Mouse (Mus musculus) kidney, embryonic 15.5 days (tissue): ENCODE data around the gene Tns1. TPM values are rescaled to one million over a fixed set of nuclear protein-coding genes. Genes with fewer than 3 reads are reported as not detected.
"Not testable (repeated sequence)": the region's sequence is repeated elsewhere in the genome, so short reads cannot be mapped to it uniquely, and the experiment has no call there.

Experiments used
- ATAC-seq: fragments of 200-750 bp; cut with Nextera tagmentation; replicated peaks from 2 replicates; pipeline ENCODE4 v1.8.0; 2017; ENCODE audit warnings: moderate TSS enrichment; ENCODE audit not compliant: low FRiP score
- H3K27ac ChIP-seq: fragments of 300-500 bp; sonication (generic); 2 replicates; pipeline ENCODE4 v1.5.1; 2015; ENCODE audit warnings: mild to moderate bottlenecking, inconsistent platforms
- H3K27me3 ChIP-seq: fragments of 300-500 bp; sonication (generic); 2 replicates; pipeline ENCODE4 v1.6.1; 2015; ENCODE audit warnings: inconsistent platforms
- H3K36me3 ChIP-seq: fragments of 300-500 bp; sonication (generic); 2 replicates; pipeline ENCODE4 v1.6.1; 2015; ENCODE audit warnings: inconsistent platforms
- H3K4me1 ChIP-seq: fragments of 300-500 bp; sonication (generic); 2 replicates; pipeline ENCODE4 v1.6.1; 2015; ENCODE audit warnings: inconsistent platforms
- H3K4me2 ChIP-seq: fragments of 300-500 bp; sonication (generic); 2 replicates; pipeline ENCODE4 v1.6.1; 2015; ENCODE audit warnings: moderate library complexity, mild to moderate bottlenecking, inconsistent platforms
- H3K4me3 ChIP-seq: fragments of 300-500 bp; sonication (generic); replicated peaks from 2 replicates; pipeline ENCODE4 v1.5.1; 2015; ENCODE audit warnings: mild to moderate bottlenecking, inconsistent platforms
- H3K9ac ChIP-seq: fragments of 300-500 bp; sonication (generic); 2 replicates; pipeline ENCODE4 v1.6.1; 2015; ENCODE audit warnings: mild to moderate bottlenecking, inconsistent platforms
- H3K9me3 ChIP-seq: fragments of 300-500 bp; sonication (generic); replicated peaks from 2 replicates; pipeline ENCODE4 v1.6.1; 2016; ENCODE audit warnings: inconsistent platforms
- WGBS: fragments of 180-500 bp; shearing (Covaris S2); methylation state at CpG from one replicate; pipeline ENCODE4 v1.1.7; 2015; ENCODE audit warnings: mixed read lengths; 5-methylcytosine and 5-hydroxymethylcytosine counted together
- polyA plus RNA-seq: library from polyadenylated mRNA; unstranded; fragments of >200 nt; fragmentation: Nextera tagmentation; extraction: Ambion mirVana; gene quantifications from 2 replicates; pipeline ENCODE4 v1.2.1, GENCODE M21; 2015

Tns1 gene
- 62.7 and 70.9 TPM in 2 replicates for polyA plus RNA-seq

- no peaks in the 10 kb centered on the region for H3K36me3 ChIP-seq
- ATAC-seq = peak; percentile 66
- WGBS = 1% methylated on average over 60 of the region's 84 CpGs
Measured at GRCm38 (mm10) chr1:74124021-74124981, at the start of gene Tns1. Gene Tns1, minus strand, starts transcription at chr1:74124449.

GRCm38 (mm10) chr1:74172722-74173121, 48.5 kb upstream of the Tns1 start:
- H3K9ac ChIP-seq = no peak overlapping the region
- no peaks in the 10 kb centered on the region for H3K4me1 ChIP-seq
- no peak overlapping the region for H3K4me2 ChIP-seq
- ATAC-seq = no peak
- no peaks in the 10 kb centered on the region for H3K27me3 ChIP-seq
- WGBS = 62% methylated on average over 3 of the region's 3 CpGs
- H3K27ac ChIP-seq = no peak overlapping the region
- no peaks in the 10 kb centered on the region for H3K36me3 ChIP-seq
- H3K4me3 ChIP-seq = no peak overlapping the region
- no peaks in the 10 kb centered on the region for H3K9me3 ChIP-seq

More at GRCm38 (mm10) chr1:74124021-74124981, at the start of gene Tns1:
- no peak within 1 kb of the TSS for H3K27ac ChIP-seq
- H3K9me3 ChIP-seq = no peaks in the 10 kb centered on the region
- peak within 1 kb of the TSS; percentile 54 for H3K4me3 ChIP-seq
- peaks cover 42% of the 10 kb centered on the region for H3K27me3 ChIP-seq
- peak within 1 kb of the TSS; percentile 97 for H3K4me2 ChIP-seq
- H3K4me1 ChIP-seq = peaks cover 33% of the 10 kb centered on the region
- H3K9ac ChIP-seq = peak within 1 kb of the TSS; percentile 55

- 83% methylated on average over 3 of the region's 3 CpGs for WGBS
- no peaks in the 10 kb centered on the region for H3K27me3 ChIP-seq
Measured at GRCm38 (mm10) chr1:74169721-74170120, 45.5 kb upstream of the Tns1 start.

GRCm38 (mm10) chr1:74167136-74167535, 42.9 kb upstream of the Tns1 start:
- Histone ChIP-seq H3K4me3 (no peak overlapping the region), H3K4me2 (no peak overlapping the region), H3K36me3 (no peaks in the 10 kb centered on the region), H3K27ac (no peak overlapping the region), H3K4me1 (no peaks in the 10 kb centered on the region), H3K9ac (no peak overlapping the region), H3K9me3 (no peaks in the 10 kb centered on the region), H3K27me3 (no peaks in the 10 kb centered on the region)
- WGBS = 86% methylated on average over 5 of the region's 5 CpGs
- ATAC-seq = no peak

More at GRCm38 (mm10) chr1:74169721-74170120, 45.5 kb upstream of the Tns1 start:
- Histone ChIP-seq H3K4me1 (no peaks in the 10 kb centered on the region), H3K27ac (no peak overlapping the region), H3K4me3 (no peak overlapping the region), H3K4me2 (no peak overlapping the region), H3K9me3 (no peaks in the 10 kb centered on the region), H3K36me3 (no peaks in the 10 kb centered on the region), H3K9ac (no peak overlapping the region)
- no peak for ATAC-seq

GRCm38 (mm10) chr1:74160036-74160435, 35.8 kb upstream of the Tns1 start:
- Histone ChIP-seq H3K36me3 (no peaks in the 10 kb centered on the region), H3K27ac (no peak overlapping the region), H3K4me3 (no peak overlapping the region), H3K4me1 (no peaks in the 10 kb centered on the region), H3K9me3 (no peaks in the 10 kb centered on the region), H3K4me2 (no peak overlapping the region), H3K9ac (no peak overlapping the region), H3K27me3 (no peaks in the 10 kb centered on the region)
- no peak for ATAC-seq
- 71% methylated on average over 2 of the region's 2 CpGs for WGBS

GRCm38 (mm10) chr1:74159613-74160012, 35.4 kb upstream of the Tns1 start:
- H3K27ac ChIP-seq, H3K9me3 ChIP-seq, H3K9ac ChIP-seq, H3K27me3 ChIP-seq, H3K36me3 ChIP-seq, H3K4me3 ChIP-seq, ATAC-seq, H3K4me2 ChIP-seq, H3K4me1 ChIP-seq: not testable (repeated sequence)
- 87% methylated on average over 5 of the region's 5 CpGs for WGBS

- no peaks in the 10 kb centered on the region for H3K9me3 ChIP-seq
- H3K27ac ChIP-seq = no peak overlapping the region
- ATAC-seq = no peak
Measured at GRCm38 (mm10) chr1:74156381-74156910, 32.2 kb upstream of the Tns1 start.

GRCm38 (mm10) chr1:74155435-74156012, 31.3 kb upstream of the Tns1 start:
- Histone ChIP-seq H3K36me3 (no peaks in the 10 kb centered on the region), H3K4me2 (no peak overlapping the region), H3K27ac (no peak overlapping the region), H3K4me1 (no peaks in the 10 kb centered on the region), H3K9ac (no peak overlapping the region), H3K9me3 (no peaks in the 10 kb centered on the region), H3K4me3 (no peak overlapping the region), H3K27me3 (no peaks in the 10 kb centered on the region)
- ATAC-seq = no peak
- WGBS = 78% methylated on average over 6 of the region's 6 CpGs

More at GRCm38 (mm10) chr1:74156381-74156910, 32.2 kb upstream of the Tns1 start:
- H3K4me2 ChIP-seq = no peak overlapping the region
- no peaks in the 10 kb centered on the region for H3K36me3 ChIP-seq
- 82% methylated on average over 14 of the region's 14 CpGs for WGBS
- no peaks in the 10 kb centered on the region for H3K27me3 ChIP-seq
- no peak overlapping the region for H3K9ac ChIP-seq
- H3K4me1 ChIP-seq = no peaks in the 10 kb centered on the region
- no peak overlapping the region for H3K4me3 ChIP-seq

GRCm38 (mm10) chr1:74153461-74154184, 29.4 kb upstream of the Tns1 start, which contains the start of gene Cxcr2:
Gene Cxcr2, plus strand, starts transcription at chr1:74153989.
- Histone ChIP-seq H3K9me3 (no peaks in the 10 kb centered on the region), H3K4me3 (no peak within 1 kb of the TSS), H3K9ac (no peak within 1 kb of the TSS), H3K4me1 (no peaks in the 10 kb centered on the region), H3K4me2 (no peak within 1 kb of the TSS), H3K27ac (no peak within 1 kb of the TSS), H3K27me3 (no peaks in the 10 kb centered on the region), H3K36me3 (no peaks in the 10 kb centered on the region)
- WGBS = 63% methylated on average over 8 of the region's 8 CpGs
- ATAC-seq = no peak

GRCm38 (mm10) chr1:74151091-74151490, 26.8 kb upstream of the Tns1 start:
- Histone ChIP-seq H3K27me3 (no peaks in the 10 kb centered on the region), H3K9ac (no peak overlapping the region), H3K4me3 (no peak overlapping the region), H3K36me3 (no peaks in the 10 kb centered on the region), H3K4me2 (no peak overlapping the region), H3K9me3 (no peaks in the 10 kb centered on the region), H3K4me1 (no peaks in the 10 kb centered on the region), H3K27ac (no peak overlapping the region)
- ATAC-seq = no peak
- 79% methylated on average over 3 of the region's 3 CpGs for WGBS

GRCm38 (mm10) chr1:74150101-74150500, 25.9 kb upstream of the Tns1 start:
- no peak overlapping the region for H3K27ac ChIP-seq
- no peaks in the 10 kb centered on the region for H3K36me3 ChIP-seq
- no peak overlapping the region for H3K4me2 ChIP-seq
- no peak overlapping the region for H3K9ac ChIP-seq
- H3K9me3 ChIP-seq = no peaks in the 10 kb centered on the region
- no peak overlapping the region for H3K4me3 ChIP-seq
- no peaks in the 10 kb centered on the region for H3K4me1 ChIP-seq
- WGBS = 80% methylated on average over 3 of the region's 3 CpGs
- no peaks in the 10 kb centered on the region for H3K27me3 ChIP-seq
- no peak for ATAC-seq
